Mouse (Mus musculus): ENCODE measurements around the gene Ankfn1.

Gene Ankfn1

DNA sequence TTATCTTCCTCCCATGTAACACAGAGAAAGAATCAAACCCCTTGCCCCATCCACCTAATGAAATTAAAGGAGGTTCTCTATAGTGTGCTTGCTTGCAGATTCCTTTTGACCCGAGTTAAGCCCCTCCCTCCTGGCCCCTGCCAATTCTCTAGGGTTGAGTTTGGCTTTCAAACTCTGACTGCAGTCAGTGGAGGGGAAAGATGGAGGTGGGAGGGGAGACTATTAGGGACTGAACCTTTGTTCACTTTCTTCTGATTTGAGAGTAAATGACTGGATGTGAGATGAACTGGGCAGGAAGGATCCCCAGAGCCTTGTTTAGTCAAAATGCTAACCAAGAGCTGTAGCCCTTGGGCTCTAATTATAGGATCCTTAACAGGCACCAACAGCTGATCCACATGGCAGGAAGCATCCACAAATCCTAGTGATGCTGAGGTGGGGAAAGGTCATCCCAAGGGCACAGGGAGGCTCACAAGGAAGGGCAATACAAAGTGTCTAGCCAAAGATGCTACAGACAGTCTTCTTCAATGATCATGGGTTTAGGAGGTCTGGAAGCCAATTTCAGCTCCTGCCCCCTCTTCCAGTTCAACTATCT is 103.4 kb downstream of the Ankfn1 start:
- DNase-seq, result no peak

GRCm38 (mm10) chr11:89672510-89673085 is 104.9 kb downstream of the Ankfn1 start:
- DNase-seq, result no peak

GRCm38 (mm10) chr11:89665170-89665880 is 112.1 kb downstream of the Ankfn1 start:
- DNase-seq, result no peak

GRCm38 (mm10) chr11:89659048-89659447 is 118.4 kb downstream of the Ankfn1 start:
- no peak for DNase-seq

DNA sequence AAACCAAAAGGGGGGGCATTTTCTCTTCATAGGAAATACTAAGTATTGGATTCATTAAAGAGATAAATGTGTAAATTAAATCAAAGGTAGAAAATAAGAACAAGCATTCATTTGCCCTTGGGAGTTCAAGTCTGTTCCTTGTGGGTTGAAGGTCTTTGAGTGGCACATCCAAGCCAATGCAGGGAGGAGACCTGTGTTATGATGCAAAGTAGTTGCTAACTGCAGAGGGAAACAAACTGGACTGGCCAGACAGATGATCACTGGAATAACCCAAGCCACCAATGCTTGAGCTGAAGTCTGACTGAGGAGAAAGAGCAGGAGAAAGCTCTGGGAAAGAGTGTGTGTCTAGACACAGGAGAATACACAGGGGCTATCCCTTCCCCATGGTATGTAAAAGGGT is 120.9 kb downstream of the Ankfn1 start:
- no peak for DNase-seq

- no peak for DNase-seq
These were observed 141.7 kb downstream of the Ankfn1 start for GRCm38 (mm10) chr11:89635740-89636139.

- no peak for DNase-seq
These were observed 146.1 kb downstream of the Ankfn1 start for GRCm38 (mm10) chr11:89631315-89631714.

GRCm38 (mm10) chr11:89628562-89628961 is 148.9 kb downstream of the Ankfn1 start:
- no peak for DNase-seq

DNA sequence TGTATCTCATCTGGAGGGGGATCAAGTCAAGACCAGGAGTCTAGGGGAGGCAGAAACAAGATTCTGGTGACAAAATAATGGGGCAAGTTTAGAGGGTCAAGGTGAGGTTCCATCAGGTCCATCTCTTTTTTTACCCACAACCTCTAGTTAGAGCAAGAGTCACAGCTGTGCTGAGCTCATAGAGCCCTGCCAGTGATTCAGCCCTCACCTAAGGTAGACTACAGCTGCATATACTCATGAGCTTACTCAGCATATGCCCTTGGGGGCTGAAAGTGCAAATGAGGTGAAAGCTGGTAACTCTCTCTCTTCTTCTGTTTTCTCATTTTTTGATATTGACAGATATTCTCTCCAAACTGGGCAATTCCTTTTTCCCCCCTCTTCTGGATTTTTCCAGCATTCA is 150.2 kb downstream of the Ankfn1 start:
- DNase-seq, result no peak

DNA sequence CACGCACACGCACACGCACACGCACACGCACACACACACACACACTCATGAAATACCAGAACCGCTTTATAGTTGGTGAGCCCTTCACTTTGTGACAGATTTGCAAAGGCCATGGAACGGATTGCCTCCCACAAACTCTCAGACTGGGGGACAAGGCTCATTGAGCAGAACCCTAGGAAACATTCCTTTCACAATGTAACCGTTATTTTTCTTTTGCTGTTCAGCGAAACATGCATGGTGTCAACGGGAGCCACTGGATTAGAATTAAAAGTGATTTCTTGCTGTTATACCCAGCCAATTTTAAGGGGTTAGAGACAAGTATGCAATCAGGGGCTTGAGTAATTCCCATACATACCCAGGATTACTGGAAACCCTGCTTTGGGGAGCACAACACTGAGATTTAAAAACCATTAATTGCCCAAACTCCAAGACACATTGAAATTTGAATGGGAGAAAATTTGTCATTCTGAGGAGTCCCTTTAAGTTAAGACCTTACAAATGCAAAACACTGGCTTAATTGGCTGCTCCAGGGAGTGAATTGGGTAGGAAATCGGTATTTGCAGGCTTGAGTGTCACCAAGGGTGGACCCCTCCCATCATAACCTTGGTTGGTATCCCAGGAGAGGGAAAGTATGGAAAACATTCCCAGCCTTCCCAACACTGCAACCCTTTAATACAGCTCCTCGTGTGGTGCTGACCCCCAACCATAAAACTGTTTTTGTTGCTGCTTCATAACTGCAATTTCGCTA is 153.6 kb downstream of the Ankfn1 start:
- DNase-seq, result no peak

DNA sequence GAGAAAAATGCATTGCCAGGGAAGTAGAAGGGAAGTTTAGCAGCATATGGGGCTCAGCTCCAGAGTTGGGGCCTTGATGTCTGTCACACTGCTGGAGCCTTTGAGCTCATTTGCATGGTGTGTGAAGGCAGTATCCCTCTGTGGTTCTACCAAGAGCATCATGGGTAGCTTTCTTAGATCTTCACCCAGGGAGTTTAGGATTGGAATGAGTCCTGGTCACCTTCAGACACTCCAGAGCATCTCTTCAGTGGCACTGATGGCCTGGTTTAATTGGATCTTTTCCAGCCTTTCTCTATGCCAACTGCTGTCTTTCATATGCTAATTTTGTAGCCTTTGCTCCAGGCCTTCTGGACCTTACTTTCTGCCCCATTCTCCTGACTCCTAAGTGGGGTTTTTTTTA is 157.5 kb downstream of the Ankfn1 start:
- no peak for DNase-seq

DNA sequence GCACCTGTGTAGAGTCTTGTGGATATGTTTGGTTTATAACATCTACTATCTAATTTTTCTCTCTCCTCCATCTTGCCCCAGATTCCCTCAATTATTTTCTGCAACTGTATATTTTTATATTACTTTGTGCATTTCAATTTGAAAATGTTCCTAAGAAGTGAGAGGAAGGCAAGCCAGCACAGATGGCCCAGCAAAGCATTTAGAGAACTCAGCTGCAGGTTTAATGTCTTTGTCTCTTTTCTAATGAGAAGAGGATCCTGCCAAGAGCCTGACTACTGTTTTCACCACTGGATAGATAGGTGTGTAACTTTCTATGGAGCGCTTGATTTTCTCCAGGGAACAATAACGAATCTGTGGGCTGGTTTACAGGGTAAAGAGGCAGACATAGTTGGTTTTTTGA is 161.6 kb downstream of the Ankfn1 start:
- no peak for DNase-seq

- DNase-seq, result no peak
These were observed 165.9 kb downstream of the Ankfn1 start for GRCm38 (mm10) chr11:89611596-89611995.

GRCm38 (mm10) chr11:89608071-89608470 is 169.4 kb downstream of the Ankfn1 start:
- DNase-seq, result no peak

GRCm38 (mm10) chr11:89607270-89607669 is 170.2 kb downstream of the Ankfn1 start:
- no peak for DNase-seq

DNA sequence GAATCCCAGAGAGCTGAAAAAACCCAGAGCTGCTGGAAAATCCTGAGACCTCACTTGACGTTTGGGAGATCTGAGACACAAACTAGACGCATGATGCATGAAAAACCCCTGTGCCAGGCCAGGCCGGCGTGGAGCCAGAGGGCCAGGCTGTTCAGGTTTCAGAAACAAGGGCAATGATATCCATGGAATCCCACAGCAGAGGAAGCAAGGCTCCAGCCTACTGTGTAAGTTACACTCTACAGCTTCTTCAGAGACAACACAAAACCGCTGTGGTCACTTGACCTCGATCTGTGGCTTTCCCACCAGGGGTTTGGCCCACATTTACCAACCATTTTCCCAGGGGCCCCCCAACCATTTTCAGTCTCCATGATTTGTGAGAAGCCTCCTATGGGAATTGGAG is 171.1 kb downstream of the Ankfn1 start:
- no peak for DNase-seq

DNA sequence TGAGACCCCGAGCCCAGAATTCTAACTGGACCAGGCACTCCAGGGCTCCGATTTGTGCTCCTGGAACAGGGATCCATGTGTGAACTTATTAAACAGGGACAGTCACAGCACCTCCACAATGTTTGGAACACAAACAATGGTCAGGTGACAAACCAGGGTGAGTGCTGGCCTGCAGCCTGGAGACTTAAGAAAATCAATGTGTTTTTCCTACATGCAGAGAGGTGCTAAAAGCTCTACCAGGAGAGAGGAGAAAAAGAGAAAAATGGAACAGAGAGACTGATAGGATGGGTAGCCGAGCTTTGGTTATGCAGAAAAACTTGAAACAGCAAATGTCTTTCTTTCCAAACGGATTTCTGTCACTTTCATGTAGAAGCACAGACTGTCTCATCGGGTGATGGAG is 174.5 kb downstream of the Ankfn1 start:
- DNase-seq, result no peak

- DNase-seq, result no peak
These were observed 176.4 kb downstream of the Ankfn1 start for GRCm38 (mm10) chr11:89600921-89601515.

DNA sequence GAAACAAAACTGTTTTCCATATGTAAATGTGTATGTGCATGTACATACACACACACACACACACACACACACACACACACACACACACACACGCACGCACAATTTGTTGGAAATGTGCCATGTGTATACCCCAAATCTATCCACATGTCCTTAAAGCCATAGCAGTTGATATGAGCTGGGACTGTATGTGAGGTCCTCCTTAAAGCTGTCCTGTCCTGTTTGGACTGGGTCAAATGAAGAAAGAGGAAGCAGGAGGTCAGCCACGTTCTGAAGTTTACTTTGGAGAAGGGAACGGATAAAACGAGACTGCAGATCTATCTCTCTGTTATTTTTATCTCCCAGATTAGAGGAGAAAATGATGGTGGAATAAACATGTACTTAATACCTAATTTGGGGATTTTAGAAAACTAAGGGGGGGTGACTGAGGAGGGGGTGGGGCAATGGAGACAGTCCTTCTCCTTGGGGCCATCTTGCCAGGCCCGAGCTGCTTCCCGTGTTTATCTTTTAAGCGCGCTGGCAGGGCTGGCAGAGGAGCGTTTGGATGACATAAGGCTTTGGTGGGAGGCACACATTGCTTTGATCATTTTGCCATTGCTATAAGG is 187.1 kb downstream of the Ankfn1 start:
- no peak for DNase-seq

GRCm38 (mm10) chr11:89586341-89586740 is 191.1 kb downstream of the Ankfn1 start:
- no peak for DNase-seq

DNA sequence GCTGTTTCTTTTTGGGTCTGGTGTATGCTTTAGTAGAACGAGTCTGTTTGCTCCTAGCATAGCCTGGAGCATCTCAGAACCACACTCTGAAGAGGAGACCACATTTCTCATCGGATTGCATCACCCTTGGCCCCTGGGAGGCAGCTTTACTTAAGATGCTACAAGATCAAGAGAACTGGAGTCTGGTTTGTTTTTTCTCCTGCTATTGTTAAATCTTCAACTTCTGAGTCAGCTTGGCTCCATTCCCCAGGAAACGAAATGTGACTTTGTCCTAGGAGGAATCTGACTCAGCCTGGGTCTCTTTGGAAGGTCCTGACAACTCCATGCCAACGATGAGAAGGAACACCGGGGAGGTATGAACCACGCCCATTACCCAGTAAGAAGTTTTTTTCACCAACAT is 197.6 kb downstream of the Ankfn1 start:
- DNase-seq, result no peak

- no peak for DNase-seq
These were observed 198.3 kb downstream of the Ankfn1 start for GRCm38 (mm10) chr11:89579111-89579510.

GRCm38 (mm10) chr11:89574269-89574838 is 203.1 kb downstream of the Ankfn1 start:
- DNase-seq, result no peak
